ENCODE assay signal across 12 mouse cellular contexts in the genomic region with DNA sequence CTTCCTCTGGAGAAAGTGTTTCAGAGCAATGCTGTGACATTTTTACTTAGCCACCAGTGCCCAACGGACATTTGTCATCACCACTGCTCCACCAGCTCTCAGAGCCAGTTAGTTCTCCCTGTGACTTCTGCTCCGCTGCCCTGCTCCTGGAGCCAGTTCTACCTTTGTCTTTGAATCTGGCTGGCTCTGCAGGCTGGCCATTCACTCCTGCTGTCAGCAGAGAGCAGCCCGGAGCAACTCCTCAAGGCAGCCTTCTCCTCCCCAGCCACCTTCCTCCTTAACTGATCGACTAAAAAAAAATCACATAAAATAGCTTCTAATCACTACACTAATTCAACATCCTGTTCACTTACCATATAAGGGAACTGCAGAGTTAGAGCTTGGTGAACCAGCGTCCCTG.
A peak's percentile ranks its signal among the peaks of the same experiment; 100 is the strongest.
DNase-seq lines count a peak whose midpoint lies in the region; ATAC-seq and TF ChIP-seq lines count a peak whose summit lies in the region.
"Had no signal": no experiment of that assay in that cellular context is flagged by ENCODE, and none has a peak within 500 bp of the region (broad histone marks: within the 10 kb centered on the region; RNA-seq: fewer than 3 reads in every experiment).

No protein-coding gene starts in this region.

- no peak for ATAC-seq in kidney, postnatal 0 days (replicated peaks; ENCODE audit: low FRiP score, low read depth)
- ATAC-seq: forebrain, embryonic 15.5 days had no signal

- TF ChIP-seq POLR2A in testis, adult 2 months (IDR thresholded peaks at IDR 0.05; ENCODE audit: control insufficient read depth, low read depth, low read length): no peak

- peak; percentile 33; the same call in 1 of the 2 replicates for TF ChIP-seq CTCF in kidney, postnatal 0 days (IDR thresholded peaks at IDR 0.05; ENCODE audit: low read depth)
- TF ChIP-seq CTCF in testis, adult 2 months (IDR thresholded peaks at IDR 0.05; ENCODE audit: control insufficient read depth, insufficient read depth, insufficient replicate concordance, low read depth, low read length): peak; percentile 16; the same call in 1 of the 2 replicates

- H3K4me3 ChIP-seq in kidney, postnatal 0 days (replicated peaks; ENCODE audit: low read depth, low read length): no peak overlapping the region
- H3K4me3 ChIP-seq in testis, adult 2 months (ENCODE audit: control insufficient read depth, low read depth, low read length): no peak overlapping the region
- H3K4me3 ChIP-seq: forebrain, embryonic 15.5 days; myocyte had no signal

- no peak overlapping the region for H3K9ac ChIP-seq in kidney, postnatal 0 days (ENCODE audit: low read depth, low read length)
- H3K9ac ChIP-seq: forebrain, embryonic 15.5 days had no signal

- H3K4me2 ChIP-seq in kidney, postnatal 0 days (ENCODE audit: low read length): no peak overlapping the region
- H3K4me2 ChIP-seq: forebrain, embryonic 15.5 days had no signal

- no peaks in the 10 kb centered on the region for H3K27me3 ChIP-seq in kidney, postnatal 0 days (ENCODE audit: insufficient read depth, low read length)
- no peaks in the 10 kb centered on the region for H3K27me3 ChIP-seq in testis, adult 2 months (ENCODE audit: control insufficient read depth, insufficient read depth, low read length)
- H3K27me3 ChIP-seq: forebrain, embryonic 15.5 days had no signal

- H3K36me3 ChIP-seq in kidney, postnatal 0 days (ENCODE audit: insufficient read depth, low read length): no peaks in the 10 kb centered on the region
- no peaks in the 10 kb centered on the region for H3K36me3 ChIP-seq in testis, adult 2 months (ENCODE audit: control insufficient read depth, insufficient read depth, low read length)
- H3K36me3 ChIP-seq: forebrain, embryonic 15.5 days had no signal

- no peaks in the 10 kb centered on the region for H3K4me1 ChIP-seq in kidney, postnatal 0 days (replicated peaks; ENCODE audit: insufficient read depth, low read length)
- H3K4me1 ChIP-seq in testis, adult 2 months (ENCODE audit: control insufficient read depth, insufficient read depth, low read length): no peaks in the 10 kb centered on the region
- H3K4me1 ChIP-seq: forebrain, embryonic 15.5 days had no signal

- peak; percentile 15 to 39 for DNase-seq in cerebellum, postnatal 25 days
- no peak for DNase-seq in cerebellum, adult 18-20 months
- no peak for DNase-seq in kidney, postnatal 0 days (ENCODE audit: low spot score)
- DNase-seq in kidney, adult 18-20 months: no peak
- no peak for DNase-seq in testis, postnatal 14 days (ENCODE audit: low spot score)
- no peak for DNase-seq in adrenal gland, postnatal 10 days
- no peak for DNase-seq in layer of hippocampus, adult 9-10 months (ENCODE audit: low spot score)
- DNase-seq: cerebellum, postnatal 36 days; right cerebral cortex, postnatal 25 days had no signal

- H3K27ac ChIP-seq in kidney, postnatal 0 days: no peak overlapping the region
- no peak overlapping the region for H3K27ac ChIP-seq in testis, adult 2 months (ENCODE audit: control insufficient read depth, insufficient read depth, low read depth, low read length)
- H3K27ac ChIP-seq: forebrain, embryonic 15.5 days had no signal

- WGBS in kidney, postnatal 0 days: 53% methylated on average over 5 of the region's 5 CpGs

- H3K9me3 ChIP-seq in kidney, postnatal 0 days (replicated peaks; ENCODE audit: low read length): no peaks in the 10 kb centered on the region
- H3K9me3 ChIP-seq: forebrain, embryonic 15.5 days had no signal

Comparison
In these comparisons a context has a peak if more than half of its experiments do, and no peak if none do; other contexts are left out.
1. DNase-seq: peak in cerebellum, postnatal 25 days (2 of 2); none in cerebellum, adult 18-20 months (0 of 2), kidney, postnatal 0 days (single experiment), kidney, adult 18-20 months (single experiment), testis, postnatal 14 days (single experiment), adrenal gland, postnatal 10 days (single experiment) and layer of hippocampus, adult 9-10 months (single experiment).